Mouse (Mus musculus): ENCODE measurements at regions not wholly inside any gene's neighbourhood (a gene's known extent, or its start where the extent isn't known, plus 50 kb on each side); places are given as distances from the start of the nearest gene placed in this dataset.

GRCm38 (mm10) chr9:120721451-120722123, 150.3 kb downstream of the Rpl14 start:
- no peak for DNase-seq (ENCODE audit: low read depth, low spot score)

GRCm38 (mm10) chr9:120723026-120723425, 151.8 kb downstream of the Rpl14 start:
- no peak for DNase-seq (ENCODE audit: low read depth, low spot score)

GRCm38 (mm10) chr9:120731952-120732622, 160.8 kb downstream of the Rpl14 start:
- DNase-seq (ENCODE audit: low read depth, low spot score): no peak

- DNase-seq (ENCODE audit: low read depth, low spot score): no peak
Observed at GRCm38 (mm10) chr9:120732650-120733293, 161.5 kb downstream of the Rpl14 start.

GRCm38 (mm10) chr9:120733681-120734465, 162.6 kb downstream of the Rpl14 start:
- DNase-seq (ENCODE audit: low read depth, low spot score): no peak

- no peak for DNase-seq (ENCODE audit: low read depth, low spot score)
Observed at GRCm38 (mm10) chr9:120735217-120735616, 164.0 kb downstream of the Rpl14 start.

GRCm38 (mm10) chr9:120737956-120738355, 166.7 kb downstream of the Rpl14 start:
- no peak for DNase-seq (ENCODE audit: low read depth, low spot score)

GRCm38 (mm10) chr9:120739199-120739952, 168.1 kb downstream of the Rpl14 start:
- peak; percentile 50 for DNase-seq (ENCODE audit: low read depth, low spot score)

GRCm38 (mm10) chr9:120739953-120740524, 168.8 kb downstream of the Rpl14 start:
- no peak for DNase-seq (ENCODE audit: low read depth, low spot score)

GRCm38 (mm10) chr9:120741521-120741920, 170.3 kb downstream of the Rpl14 start:
- no peak for DNase-seq (ENCODE audit: low read depth, low spot score)

GRCm38 (mm10) chr9:120743455-120743854, 172.2 kb downstream of the Rpl14 start:
- DNase-seq (ENCODE audit: low read depth, low spot score): no peak

- DNase-seq (ENCODE audit: low read depth, low spot score): no peak
Observed at GRCm38 (mm10) chr9:120745674-120746073, 174.4 kb downstream of the Rpl14 start.

- no peak for DNase-seq (ENCODE audit: low read depth, low spot score)
Observed at GRCm38 (mm10) chr9:120750820-120751219, 178.2 kb upstream of the Ctnnb1 start.

- no peak for DNase-seq (ENCODE audit: low read depth, low spot score)
Observed at GRCm38 (mm10) chr9:120751686-120752484, 177.1 kb upstream of the Ctnnb1 start.

- no peak for DNase-seq (ENCODE audit: low read depth, low spot score)
Observed at GRCm38 (mm10) chr9:120754151-120754550, 174.9 kb upstream of the Ctnnb1 start.

- no peak for DNase-seq (ENCODE audit: low read depth, low spot score)
Observed at GRCm38 (mm10) chr9:120755486-120755885, 173.5 kb upstream of the Ctnnb1 start.

GRCm38 (mm10) chr9:120758003-120758402, 171.0 kb upstream of the Ctnnb1 start:
- no peak for DNase-seq (ENCODE audit: low read depth, low spot score)

- DNase-seq (ENCODE audit: low read depth, low spot score): no peak
Observed at GRCm38 (mm10) chr9:120758632-120759031, 170.4 kb upstream of the Ctnnb1 start.

- DNase-seq (ENCODE audit: low read depth, low spot score): peak; percentile 42
Observed at GRCm38 (mm10) chr9:120759771-120760170, 169.2 kb upstream of the Ctnnb1 start.

- no peak for DNase-seq (ENCODE audit: low read depth, low spot score)
Observed at GRCm38 (mm10) chr9:120763802-120764201, 165.2 kb upstream of the Ctnnb1 start.
